Mouse (Mus musculus) G1E-ER4 (cell line): ENCODE data around the gene Vmn2r45. TPM values are rescaled to one million over a fixed set of nuclear protein-coding genes. Genes with fewer than 3 reads are reported as not detected.
"Not testable (repeated sequence)": the region's sequence is repeated elsewhere in the genome, so short reads cannot be mapped to it uniquely, and the experiment has no call there.

Experiments used
- GATA1 ChIP-seq: IDR thresholded peaks from one replicate; pipeline ENCODE4 v1.8.0; 2012; ENCODE audit warnings: low read length, inconsistent platforms
- polyA plus RNA-seq: library from polyadenylated mRNA; stranded (reverse); fragments of >175 nt; gene quantifications from 2 replicates; pipeline ENCODE4 v1.2.3, GENCODE M21; 2012

The Vmn2r45 gene
- polyA plus RNA-seq, result not detected in 2 replicates

- TF ChIP-seq GATA1, result not testable (repeated sequence)
Measured at GRCm38 (mm10) chr7:8488975-8489374, at the start of gene Vmn2r45. Gene Vmn2r45 (minus strand): TSS chr7:8489075.

Other genes with a start within 250 kb of the Vmn2r45 start
- not detected in 2 replicates for gene Vmn2r43, start 228.5 kb downstream of the Vmn2r45 start, polyA plus RNA-seq
- gene Vmn2r44, start 105.7 kb downstream of the Vmn2r45 start, polyA plus RNA-seq, result not detected in 2 replicates